Mouse (Mus musculus) kidney, postnatal 10 days (tissue): ENCODE results near the gene Slco1b2.
"Not testable (repeated sequence)": the region's sequence is repeated elsewhere in the genome, so short reads cannot be mapped to it uniquely, and the experiment has no call there.

Experiments
- DNase-seq: peaks from one replicate; pipeline ENCODE4 v3.0.0; 2021; ENCODE audit warnings: mixed read lengths

Gene Slco1b2

DNA sequence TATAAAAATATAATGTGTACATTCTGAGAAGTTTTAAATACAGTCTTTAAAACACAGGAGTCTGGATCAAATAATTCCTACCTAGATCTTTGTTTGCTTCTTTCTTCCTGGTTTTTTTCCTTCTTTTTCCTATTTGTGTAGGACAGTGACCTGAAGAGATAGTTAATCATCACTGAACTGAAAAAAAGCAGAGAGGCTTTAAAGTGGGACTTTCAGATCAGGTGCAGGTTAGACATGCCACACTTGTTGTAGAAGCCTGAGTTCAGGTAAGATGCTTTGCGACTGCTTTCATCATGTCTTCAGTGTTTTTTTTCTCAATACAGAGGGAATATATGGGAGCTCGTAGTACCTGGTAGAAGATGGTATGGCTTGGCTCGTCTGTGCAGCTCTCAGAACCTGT is at the start of gene Slco1b2:
TSS of gene Slco1b2 (plus strand) at position 228 of the 400 bp plus-strand sequence.
- DNase-seq, result no peak

- no peak for DNase-seq
These were observed 44.4 kb upstream of the Slco1b2 start for GRCm38 (mm10) chr6:141584791-141585403.

- no peak for DNase-seq
These were observed 39.3 kb upstream of the Slco1b2 start for GRCm38 (mm10) chr6:141590002-141590401.

DNA sequence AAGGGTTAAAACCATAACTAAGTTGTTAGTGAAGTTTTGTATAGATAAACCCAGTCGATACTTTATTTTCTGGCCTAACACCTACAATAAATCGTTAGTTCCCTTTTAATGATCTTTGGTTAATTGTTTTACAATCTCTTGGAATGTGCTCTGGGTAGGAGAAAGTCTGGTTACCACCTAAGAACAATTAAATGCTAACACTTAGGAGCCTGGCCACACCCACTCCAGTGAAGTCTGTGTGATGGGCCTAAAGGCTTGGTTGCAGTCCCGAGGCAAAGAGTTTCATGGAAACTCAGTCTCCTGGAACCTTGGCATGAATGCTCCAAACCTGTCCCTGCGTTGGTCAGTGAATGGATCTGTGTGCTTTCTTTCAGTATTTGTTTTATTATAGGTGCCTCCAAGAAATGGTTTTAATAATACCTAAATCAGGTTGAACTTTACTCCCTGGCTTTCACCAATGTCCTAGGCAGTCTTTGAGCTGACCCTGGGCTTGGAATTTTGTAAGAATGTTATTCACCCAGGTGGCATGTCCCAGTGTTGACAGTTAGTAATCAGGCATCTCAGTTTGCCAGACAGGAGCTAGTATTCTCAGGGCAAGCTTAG is 38.6 kb upstream of the Slco1b2 start:
- DNase-seq, result not testable (repeated sequence)

- DNase-seq, result no peak
These were observed 33.2 kb upstream of the Slco1b2 start for GRCm38 (mm10) chr6:141596081-141596480.

GRCm38 (mm10) chr6:141597037-141597436 is 32.3 kb upstream of the Slco1b2 start:
- no peak for DNase-seq

GRCm38 (mm10) chr6:141600940-141601339 is 28.4 kb upstream of the Slco1b2 start:
- no peak for DNase-seq

DNA sequence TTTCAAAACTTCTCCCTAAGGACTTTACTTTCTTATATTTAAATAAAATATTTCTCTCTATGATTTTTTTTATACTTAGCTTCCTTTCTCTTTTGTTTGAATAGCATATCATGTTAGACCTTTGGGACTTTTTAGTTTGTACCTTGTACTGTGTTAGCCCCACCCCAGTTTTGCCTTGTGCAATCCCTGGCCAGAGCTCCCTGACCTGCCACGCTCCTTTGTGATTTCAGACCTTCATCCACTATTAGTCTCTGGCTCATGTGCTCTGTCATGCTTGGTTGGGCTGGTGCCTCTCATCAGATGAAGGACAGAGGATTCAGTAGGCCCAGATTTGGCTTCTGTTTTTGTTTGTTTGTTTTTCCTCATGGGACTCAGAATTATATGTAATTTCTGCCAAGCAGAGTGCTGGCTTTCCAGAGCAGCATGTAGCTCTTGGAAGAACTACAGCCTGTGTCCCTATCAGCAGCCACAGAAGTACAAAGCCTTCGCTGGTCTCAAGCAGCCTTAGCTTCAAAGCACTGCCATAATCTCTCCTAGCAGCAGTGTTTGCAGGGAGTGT is 18.5 kb upstream of the Slco1b2 start:
- no peak for DNase-seq

DNA sequence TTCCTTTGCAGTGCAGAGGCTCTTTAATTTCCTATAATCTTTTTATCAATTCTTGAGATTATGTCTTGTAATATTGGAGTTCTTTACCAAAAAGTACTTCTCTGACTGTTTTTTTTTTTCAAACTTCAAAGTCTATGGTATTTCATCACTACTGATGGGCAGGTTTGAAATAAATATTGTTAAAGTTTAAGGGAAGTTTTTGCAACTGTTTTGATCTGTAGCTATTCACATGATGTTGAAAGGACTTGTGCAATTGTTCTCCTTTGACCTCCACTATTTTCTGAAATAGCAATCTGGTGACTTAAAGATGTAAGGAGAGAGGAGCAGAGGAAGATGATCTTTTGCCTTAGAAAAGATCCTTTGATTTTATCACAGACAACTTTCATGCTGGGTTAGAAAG is 15.3 kb upstream of the Slco1b2 start:
- no peak for DNase-seq

GRCm38 (mm10) chr6:141615348-141615747 is 14.0 kb upstream of the Slco1b2 start:
- DNase-seq, result no peak

GRCm38 (mm10) chr6:141632935-141633334 is 3.6 kb downstream of the Slco1b2 start:
- peak; percentile 62 for DNase-seq

DNA sequence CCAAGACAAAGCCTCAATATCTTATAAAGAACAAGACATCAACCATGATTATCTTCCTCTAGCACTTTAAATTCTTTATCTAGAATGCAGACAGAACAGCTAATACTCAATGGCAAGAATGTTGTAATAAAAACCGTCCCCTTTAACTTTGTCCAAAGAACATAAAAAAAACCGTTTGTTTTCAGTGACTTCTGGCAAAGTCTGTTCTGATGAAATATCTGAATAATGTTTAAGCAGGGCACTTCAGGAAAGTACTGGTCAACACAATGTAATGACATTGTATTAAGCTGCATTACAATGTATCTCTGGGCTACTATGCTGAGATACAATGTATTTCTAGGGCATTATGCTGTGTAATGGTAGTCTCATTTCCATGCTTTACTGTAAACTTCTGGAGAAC is 5.9 kb downstream of the Slco1b2 start:
- no peak for DNase-seq

- peak; percentile 14 for DNase-seq
These were observed 11.3 kb downstream of the Slco1b2 start for GRCm38 (mm10) chr6:141640639-141641038.

DNA sequence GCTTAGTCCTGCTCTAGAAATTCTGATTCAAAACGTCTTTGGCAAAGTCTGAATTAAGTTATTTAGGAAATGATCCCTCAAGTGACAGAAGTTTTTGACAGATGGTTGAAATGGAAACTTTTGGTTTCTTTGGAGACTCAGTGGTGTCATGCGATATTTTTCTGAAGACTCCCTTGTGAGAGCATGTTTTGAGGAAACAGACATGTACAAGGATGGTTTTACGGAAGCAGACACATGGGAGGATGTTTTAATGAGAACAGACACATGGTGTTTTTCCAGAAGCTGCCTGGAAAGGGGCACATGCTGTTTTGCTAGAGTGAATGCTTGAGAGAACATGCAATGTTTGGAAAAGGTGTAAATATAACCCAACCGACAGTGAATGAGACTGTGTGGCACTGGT is 57.7 kb downstream of the Slco1b2 start:
- no peak for DNase-seq

DNA sequence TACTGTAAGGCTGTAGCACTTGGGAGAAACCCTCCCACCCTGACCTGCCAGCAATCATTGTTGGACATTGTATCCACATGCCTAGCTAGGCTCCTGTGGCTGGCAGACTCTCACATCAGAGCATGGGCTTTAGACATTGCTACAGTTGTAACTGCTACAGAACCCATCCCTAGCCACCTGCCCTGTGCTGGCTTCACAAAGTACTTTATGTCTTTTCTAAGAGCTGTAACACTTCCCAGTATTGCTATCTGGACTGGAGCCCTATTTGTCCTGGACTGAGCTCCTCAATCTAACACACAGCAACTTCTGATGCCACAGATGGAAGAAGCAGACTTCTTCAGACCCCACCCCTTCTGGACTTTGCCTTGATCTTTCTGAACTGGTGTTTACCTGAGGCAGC is 61.9 kb downstream of the Slco1b2 start:
- DNase-seq, result no peak
